8 mouse cellular contexts compared by ENCODE assay signal in genomic region chr4:47036486-47037320, GRCm38 (mm10). TPM values are rescaled to one million over a fixed set of nuclear protein-coding genes. Genes with fewer than 3 reads are reported as not detected.
DNase-seq lines count a peak whose midpoint lies in the region; ATAC-seq lines count a peak whose summit lies in the region.
"Had no signal": no experiment of that assay in that cellular context is flagged by ENCODE, and none has a peak within 500 bp of the region (broad histone marks: within the 10 kb centered on the region; RNA-seq: fewer than 3 reads in every experiment).

No protein-coding gene starts in this region.

- H3K4me2 ChIP-seq in kidney, embryonic 15.5 days: no peak overlapping the region
- H3K4me2 ChIP-seq in midbrain, embryonic 16.5 days (ENCODE audit: low read length): no peak overlapping the region

- no peaks in the 10 kb centered on the region for H3K9me3 ChIP-seq in kidney, embryonic 15.5 days (replicated peaks)
- H3K9me3 ChIP-seq in midbrain, embryonic 16.5 days (replicated peaks; ENCODE audit: control insufficient read depth, low read length, poor library complexity, severe bottlenecking): no peaks in the 10 kb centered on the region

- ATAC-seq in kidney, embryonic 15.5 days (replicated peaks; ENCODE audit: low FRiP score): peak; percentile 63
- peak; percentile 57 for ATAC-seq in midbrain, embryonic 16.5 days

- no peak overlapping the region for H3K4me3 ChIP-seq in kidney, embryonic 15.5 days (replicated peaks)
- H3K4me3 ChIP-seq in midbrain, embryonic 16.5 days (ENCODE audit: low read depth, low read length): no peak overlapping the region

- 32% methylated on average over 13 of the region's 13 CpGs for WGBS in kidney, embryonic 15.5 days
- 56% methylated on average over 13 of the region's 13 CpGs for WGBS in midbrain, embryonic 16.5 days

- peaks cover 46% of the 10 kb centered on the region for H3K36me3 ChIP-seq in kidney, embryonic 15.5 days
- peaks cover 17% of the 10 kb centered on the region for H3K36me3 ChIP-seq in midbrain, embryonic 16.5 days (ENCODE audit: control insufficient read depth, insufficient read depth, low read length)

- DNase-seq in kidney, postnatal 10 days: no peak
- peak; percentile 78 for DNase-seq in brain, adult 2 months (ENCODE audit: low read depth, low spot score)
- DNase-seq in cerebellum, postnatal 36 days: peak; percentile 53 to 56
- no peak for DNase-seq in natural killer cell, adult 2 months (ENCODE audit: low spot score in 2 of 2)
- DNase-seq in spleen, adult 18-20 months: no peak

- peaks cover 13% of the 10 kb centered on the region for H3K4me1 ChIP-seq in kidney, embryonic 15.5 days
- H3K4me1 ChIP-seq in midbrain, embryonic 16.5 days (ENCODE audit: control insufficient read depth, insufficient read depth, low read length): peaks cover 12% of the 10 kb centered on the region; the same call in 1 of the 2 replicates

- H3K9ac ChIP-seq in kidney, embryonic 15.5 days: 0 out of 2 replicates have a peak overlapping the region, but pooled peaks have one; percentile 7
- H3K9ac ChIP-seq in midbrain, embryonic 16.5 days (ENCODE audit: low read depth, low read length): 0 out of 2 replicates have a peak overlapping the region, but pooled peaks have one; percentile 6
- H3K9ac ChIP-seq: liver, embryonic 14.5 days had no signal

- H3K27ac ChIP-seq in kidney, embryonic 15.5 days: no peak overlapping the region
- no peak overlapping the region; the same call in 1 of the 2 replicates for H3K27ac ChIP-seq in midbrain, embryonic 16.5 days (ENCODE audit: low read length)
- H3K27ac ChIP-seq: liver, embryonic 14.5 days had no signal

- no peaks in the 10 kb centered on the region; the same call in 1 of the 2 replicates for H3K27me3 ChIP-seq in kidney, embryonic 15.5 days
- no peaks in the 10 kb centered on the region for H3K27me3 ChIP-seq in midbrain, embryonic 16.5 days (ENCODE audit: control insufficient read depth, insufficient read depth, low read depth, low read length)

RNA-seq across cellular contexts. Expression of gene Anks6, which starts 20.5 kb away (rescaled TPM):
- 5.5 and 6.5 TPM in 2 replicates for polyA plus RNA-seq in kidney, embryonic 15.5 days (2015; fragmentation: Nextera tagmentation; extraction: Ambion mirVana)
- 4.6 and 5.1 TPM in 2 replicates for polyA plus RNA-seq in midbrain, embryonic 16.5 days (2015; fragmentation: Nextera tagmentation; extraction: Ambion mirVana)

RNA-seq across cellular contexts. Expression of gene Gabbr2, which starts 45.0 kb away (rescaled TPM):
- 0.18 and 0.19 TPM in 2 replicates for polyA plus RNA-seq in kidney, embryonic 15.5 days (2015; fragmentation: Nextera tagmentation; extraction: Ambion mirVana)
- polyA plus RNA-seq in midbrain, embryonic 16.5 days (2015; fragmentation: Nextera tagmentation; extraction: Ambion mirVana): 11.3 and 13.9 TPM in 2 replicates

RNA-seq across cellular contexts. Expression of gene Galnt12, which starts 55.0 kb away (rescaled TPM):
- polyA plus RNA-seq in kidney, embryonic 15.5 days (2015; fragmentation: Nextera tagmentation; extraction: Ambion mirVana): 9.0 and 10.6 TPM in 2 replicates
- polyA plus RNA-seq in midbrain, embryonic 16.5 days (2015; fragmentation: Nextera tagmentation; extraction: Ambion mirVana): 1.7 and 1.8 TPM in 2 replicates

Comparison
In these comparisons a context has a peak if more than half of its experiments do, and no peak if none do; other contexts are left out.
1. DNase-seq: peak in brain, adult 2 months (single experiment) and cerebellum, postnatal 36 days (2 of 2); none in kidney, postnatal 10 days (single experiment), natural killer cell, adult 2 months (0 of 2) and spleen, adult 18-20 months (0 of 2).
2. RNA of gene Gabbr2, which starts 45.0 kb away (polyA plus RNA-seq): 11.3 to 13.9 TPM in midbrain, embryonic 16.5 days; 0.18 to 0.19 TPM in kidney, embryonic 15.5 days; every median in the first group is over 10 times any median in the second.